Mouse (Mus musculus) forebrain, embryonic 12.5 days (tissue): ENCODE results near the gene Tas2r123. TPM values are rescaled to one million over a fixed set of nuclear protein-coding genes. Genes with fewer than 3 reads are reported as not detected.

Source experiments
- ATAC-seq: fragments of 200-750 bp; cut with Nextera tagmentation; 2 replicates; pipeline ENCODE4 v1.8.0; 2017; ENCODE audit warnings: moderate TSS enrichment; ENCODE audit not compliant: low FRiP score
- H3K27ac ChIP-seq: fragments of 300-500 bp; sonication (generic); 2 replicates; pipeline ENCODE4 v1.5.1; 2016; ENCODE audit warnings: mild to moderate bottlenecking
- H3K27me3 ChIP-seq: fragments of 300-500 bp; sonication (generic); 2 replicates; pipeline ENCODE4 v1.6.1; 2016; ENCODE audit warnings: mild to moderate bottlenecking
- H3K36me3 ChIP-seq: fragments of 300-500 bp; sonication (generic); replicated peaks from 2 replicates; pipeline ENCODE4 v1.6.1; 2016; ENCODE audit warnings: mild to moderate bottlenecking
- H3K4me1 ChIP-seq: fragments of 300-500 bp; sonication (generic); 2 replicates; pipeline ENCODE4 v1.6.1; 2016
- H3K4me2 ChIP-seq: fragments of 300-500 bp; sonication (generic); 2 replicates; pipeline ENCODE4 v1.6.1; 2016; ENCODE audit warnings: mild to moderate bottlenecking, moderate library complexity
- H3K4me3 ChIP-seq: fragments of 300-500 bp; sonication (generic); replicated peaks from 2 replicates; pipeline ENCODE4 v1.5.1; 2016; ENCODE audit warnings: mild to moderate bottlenecking
- H3K9ac ChIP-seq: fragments of 300-500 bp; sonication (generic); 2 replicates; pipeline ENCODE4 v1.6.1; 2016; ENCODE audit warnings: mild to moderate bottlenecking
- H3K9me3 ChIP-seq: fragments of 300-500 bp; sonication (generic); 2 replicates; pipeline ENCODE4 v1.6.1; 2016
- WGBS: fragments of 180-500 bp; shearing (Covaris S2); methylation state at CpG from one replicate; pipeline ENCODE4 v1.1.7; 2016; 5-methylcytosine and 5-hydroxymethylcytosine counted together
- polyA plus RNA-seq: library from polyadenylated mRNA; unstranded; fragments of >200 nt; fragmentation: Nextera tagmentation; extraction: Ambion mirVana; gene quantifications from 2 replicates; pipeline ENCODE4 v1.2.1, GENCODE M21; 2016

Tas2r123 gene
- not detected in 2 replicates for polyA plus RNA-seq

GRCm38 (mm10) chr6:132846842-132847241, at the start of gene Tas2r123:
Gene Tas2r123, plus strand, starts transcription at chr6:132847142.
- Histone ChIP-seq H3K27me3 (no peaks in the 10 kb centered on the region), H3K4me1 (no peaks in the 10 kb centered on the region), H3K9ac (no peak within 1 kb of the TSS), H3K9me3 (no peaks in the 10 kb centered on the region), H3K27ac (no peak within 1 kb of the TSS), H3K4me2 (no peak within 1 kb of the TSS), H3K4me3 (no peak within 1 kb of the TSS), H3K36me3 (no peaks in the 10 kb centered on the region)
- ATAC-seq = no peak
- WGBS = 82% methylated on average over 1 of the region's 1 CpGs

DNA sequence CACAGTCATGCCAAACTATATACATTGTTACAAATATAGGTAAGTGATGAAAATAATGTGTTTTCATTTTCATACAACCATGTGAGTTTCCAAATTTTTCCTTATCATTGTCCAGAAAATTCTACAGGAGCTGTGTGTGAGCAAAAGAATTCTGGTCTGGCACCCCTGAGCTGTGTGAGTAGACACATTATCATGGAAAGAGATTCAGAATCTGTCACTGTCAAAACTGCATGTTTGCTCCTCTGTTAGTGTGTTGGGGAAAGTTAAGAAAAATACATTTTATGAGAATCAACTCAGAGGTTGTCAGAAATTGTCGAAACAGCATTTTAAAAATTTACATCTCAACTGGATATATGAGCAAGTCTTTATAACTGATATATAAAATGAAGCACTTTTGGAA, 44.4 kb upstream of the Tas2r123 start, which contains the start of gene Tas2r117:
TSS of gene Tas2r117 (plus strand) at position 301 of the 400 bp plus-strand sequence.
- 91% methylated on average over 1 of the region's 1 CpGs for WGBS
- H3K4me1 ChIP-seq = no peaks in the 10 kb centered on the region

GRCm38 (mm10) chr6:132855138-132855537, 8.2 kb downstream of the Tas2r123 start, which contains the start of gene Tas2r116:
Gene Tas2r116, plus strand, starts transcription at chr6:132855438.
- Histone ChIP-seq H3K4me3 (no peak within 1 kb of the TSS), H3K27me3 (no peaks in the 10 kb centered on the region), H3K9me3 (no peaks in the 10 kb centered on the region), H3K36me3 (no peaks in the 10 kb centered on the region), H3K9ac (no peak within 1 kb of the TSS), H3K27ac (no peak within 1 kb of the TSS), H3K4me1 (no peaks in the 10 kb centered on the region), H3K4me2 (no peak within 1 kb of the TSS)
- ATAC-seq = no peak
- 69% methylated on average over 1 of the region's 1 CpGs for WGBS

More for the DNA sequence above, 44.4 kb upstream of the Tas2r123 start, which contains the start of gene Tas2r117:
- Histone ChIP-seq H3K27ac (no peak within 1 kb of the TSS), H3K27me3 (no peaks in the 10 kb centered on the region), H3K4me2 (no peak within 1 kb of the TSS), H3K9ac (no peak within 1 kb of the TSS), H3K4me3 (no peak within 1 kb of the TSS), H3K36me3 (no peaks in the 10 kb centered on the region), H3K9me3 (no peaks in the 10 kb centered on the region)
- ATAC-seq = no peak

- Histone ChIP-seq H3K4me2 (no peak within 1 kb of the TSS), H3K36me3 (no peaks in the 10 kb centered on the region), H3K9ac (no peak within 1 kb of the TSS), H3K4me3 (no peak within 1 kb of the TSS), H3K9me3 (no peaks in the 10 kb centered on the region), H3K4me1 (no peaks in the 10 kb centered on the region), H3K27ac (no peak within 1 kb of the TSS), H3K27me3 (no peaks in the 10 kb centered on the region)
- no peak for ATAC-seq
These were observed 20.8 kb downstream of the Tas2r123 start, which contains the start of gene Tas2r110 for GRCm38 (mm10) chr6:132867708-132868107. Gene Tas2r110, plus strand, starts transcription at chr6:132868008.

DNA sequence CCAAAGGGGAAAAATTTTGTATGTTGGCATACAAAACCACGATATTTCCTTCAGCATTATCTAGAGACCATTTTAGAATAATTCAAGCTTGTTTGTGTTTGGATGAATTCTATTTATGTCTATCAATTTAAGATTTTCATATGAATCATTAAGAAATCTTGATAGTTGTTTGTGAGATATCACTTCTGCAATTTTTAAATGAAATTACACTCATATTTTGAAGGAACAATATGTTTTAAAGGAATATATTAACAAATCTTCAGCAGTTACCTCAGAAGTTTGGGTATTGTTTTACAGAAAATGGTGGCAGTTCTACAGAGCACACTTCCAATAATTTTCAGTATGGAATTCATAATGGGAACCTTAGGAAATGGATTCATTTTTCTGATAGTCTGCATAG, 45.8 kb downstream of the Tas2r123 start, which contains the start of gene Tas2r113:
TSS of gene Tas2r113 (plus strand) at position 301 of the 400 bp plus-strand sequence.
- Histone ChIP-seq H3K4me3 (no peak within 1 kb of the TSS), H3K4me1 (no peaks in the 10 kb centered on the region), H3K27ac (no peak within 1 kb of the TSS), H3K36me3 (no peaks in the 10 kb centered on the region), H3K4me2 (no peak within 1 kb of the TSS), H3K27me3 (no peaks in the 10 kb centered on the region), H3K9me3 (no peaks in the 10 kb centered on the region), H3K9ac (no peak within 1 kb of the TSS)
- WGBS = 76% methylated on average over 1 of the region's 1 CpGs
- no peak for ATAC-seq

Other genes starting within 250 kb of the Tas2r123 start
- gene A630073D07Rik, start 195.6 kb upstream of the Tas2r123 start, polyA plus RNA-seq = not detected in 2 replicates
- not detected in 2 replicates for gene Tas2r120, start 190.2 kb upstream of the Tas2r123 start, polyA plus RNA-seq
- not detected in 2 replicates for gene Tas2r121, start 146.1 kb upstream of the Tas2r123 start, polyA plus RNA-seq
- not detected in 2 replicates for gene Tas2r122, start 135.2 kb upstream of the Tas2r123 start, polyA plus RNA-seq
- gene Tas2r115, start 109.1 kb upstream of the Tas2r123 start, polyA plus RNA-seq = not detected in 2 replicates
- gene Tas2r124, start 92.4 kb upstream of the Tas2r123 start, polyA plus RNA-seq = not detected in 2 replicates
- gene Tas2r102, start 85.0 kb upstream of the Tas2r123 start, polyA plus RNA-seq = not detected in 2 replicates
- not detected in 2 replicates for gene Tas2r136, start 69.0 kb upstream of the Tas2r123 start, polyA plus RNA-seq
- not detected in 2 replicates for gene Tas2r117, start 44.3 kb upstream of the Tas2r123 start, polyA plus RNA-seq
- gene Tas2r116, start 8.3 kb downstream of the Tas2r123 start, polyA plus RNA-seq = not detected in 2 replicates
- not detected in 2 replicates for gene Tas2r110, start 20.9 kb downstream of the Tas2r123 start, polyA plus RNA-seq
- gene Tas2r113, start 45.9 kb downstream of the Tas2r123 start, polyA plus RNA-seq = not detected in 2 replicates
- not detected in 2 replicates for gene Tas2r125, start 62.5 kb downstream of the Tas2r123 start, polyA plus RNA-seq
- gene Tas2r129, start 104.0 kb downstream of the Tas2r123 start, polyA plus RNA-seq = not detected in 2 replicates
- not detected in 2 replicates for gene Tas2r131, start 110.8 kb downstream of the Tas2r123 start, polyA plus RNA-seq
- gene Tas2r109, start 133.8 kb downstream of the Tas2r123 start, polyA plus RNA-seq = not detected in 2 replicates
- not detected in 2 replicates for gene Tas2r103, start 190.0 kb downstream of the Tas2r123 start, polyA plus RNA-seq
- gene Tas2r140, start 208.7 kb downstream of the Tas2r123 start, polyA plus RNA-seq = not detected in 2 replicates